Mouse (Mus musculus): ENCODE measurements around the gene Cit. TPM values are rescaled to one million over a fixed set of nuclear protein-coding genes. Genes with fewer than 3 reads are reported as not detected.
"Not testable (repeated sequence)": the region's sequence is repeated elsewhere in the genome, so short reads cannot be mapped to it uniquely, and the experiment has no call there.

Gene Cit
- 51.8 and 59.3 TPM in 2 replicates for total RNA-seq (2014; fragmentation: Nextera tagmentation)
- 41.8 and 44.6 TPM in 2 replicates for total RNA-seq (2017)

- ATAC-seq (replicated peaks; ENCODE audit: low FRiP score, low TSS enrichment, poor library complexity, severe bottlenecking), result peak; percentile 97
These were observed at the start of gene Cit for GRCm38 (mm10) chr5:115844766-115845634. Gene Cit (plus strand): TSS chr5:115845278.

- no peak for ATAC-seq (replicated peaks; ENCODE audit: low FRiP score, low TSS enrichment, poor library complexity, severe bottlenecking)
These were observed 45.8 kb upstream of the Cit start for GRCm38 (mm10) chr5:115799016-115799894.

- no peak for ATAC-seq (replicated peaks; ENCODE audit: low FRiP score, low TSS enrichment, poor library complexity, severe bottlenecking)
These were observed 45.2 kb upstream of the Cit start for GRCm38 (mm10) chr5:115799895-115800232.

GRCm38 (mm10) chr5:115812262-115812661 lies 32.8 kb upstream of the Cit start:
- ATAC-seq (replicated peaks; ENCODE audit: low FRiP score, low TSS enrichment, poor library complexity, severe bottlenecking), result no peak

- ATAC-seq (replicated peaks; ENCODE audit: low FRiP score, low TSS enrichment, poor library complexity, severe bottlenecking), result no peak
These were observed 28.1 kb upstream of the Cit start for GRCm38 (mm10) chr5:115817022-115817421.

GRCm38 (mm10) chr5:115817655-115818054 lies 27.4 kb upstream of the Cit start:
- not testable (repeated sequence) for ATAC-seq (replicated peaks; ENCODE audit: low FRiP score, low TSS enrichment, poor library complexity, severe bottlenecking)

- no peak for ATAC-seq (replicated peaks; ENCODE audit: low FRiP score, low TSS enrichment, poor library complexity, severe bottlenecking)
These were observed 25.1 kb upstream of the Cit start for GRCm38 (mm10) chr5:115819966-115820365.

GRCm38 (mm10) chr5:115821200-115821599 lies 23.9 kb upstream of the Cit start:
- ATAC-seq (replicated peaks; ENCODE audit: low FRiP score, low TSS enrichment, poor library complexity, severe bottlenecking), result no peak

GRCm38 (mm10) chr5:115821910-115822309 lies 23.2 kb upstream of the Cit start:
- ATAC-seq (replicated peaks; ENCODE audit: low FRiP score, low TSS enrichment, poor library complexity, severe bottlenecking), result no peak

- no peak for ATAC-seq (replicated peaks; ENCODE audit: low FRiP score, low TSS enrichment, poor library complexity, severe bottlenecking)
These were observed 12.3 kb upstream of the Cit start for GRCm38 (mm10) chr5:115832754-115833153.

- not testable (repeated sequence) for ATAC-seq (replicated peaks; ENCODE audit: low FRiP score, low TSS enrichment, poor library complexity, severe bottlenecking)
These were observed 11.3 kb upstream of the Cit start for GRCm38 (mm10) chr5:115833806-115834205.

GRCm38 (mm10) chr5:115835291-115835690 lies 9.8 kb upstream of the Cit start:
- peak; percentile 55; the same call in 1 of the 2 replicates for ATAC-seq (replicated peaks; ENCODE audit: low FRiP score, low TSS enrichment, poor library complexity, severe bottlenecking)

- ATAC-seq (replicated peaks; ENCODE audit: low FRiP score, low TSS enrichment, poor library complexity, severe bottlenecking), result no peak
These were observed 7.0 kb upstream of the Cit start for GRCm38 (mm10) chr5:115838059-115838458.

GRCm38 (mm10) chr5:115840453-115840852 lies 4.6 kb upstream of the Cit start:
- no peak for ATAC-seq (replicated peaks; ENCODE audit: low FRiP score, low TSS enrichment, poor library complexity, severe bottlenecking)

GRCm38 (mm10) chr5:115840946-115841775 lies 3.9 kb upstream of the Cit start:
- no peak for ATAC-seq (replicated peaks; ENCODE audit: low FRiP score, low TSS enrichment, poor library complexity, severe bottlenecking)

- no peak for ATAC-seq (replicated peaks; ENCODE audit: low FRiP score, low TSS enrichment, poor library complexity, severe bottlenecking)
These were observed 711 bp upstream of the Cit start for GRCm38 (mm10) chr5:115844368-115844765.

GRCm38 (mm10) chr5:115845635-115846174 lies 627 bp downstream of the Cit start:
- ATAC-seq (replicated peaks; ENCODE audit: low FRiP score, low TSS enrichment, poor library complexity, severe bottlenecking), result no peak

GRCm38 (mm10) chr5:115847166-115847565 lies 2.1 kb downstream of the Cit start:
- no peak for ATAC-seq (replicated peaks; ENCODE audit: low FRiP score, low TSS enrichment, poor library complexity, severe bottlenecking)

GRCm38 (mm10) chr5:115848463-115848862 lies 3.4 kb downstream of the Cit start:
- ATAC-seq (replicated peaks; ENCODE audit: low FRiP score, low TSS enrichment, poor library complexity, severe bottlenecking), result no peak

All from megakaryocyte-erythroid progenitor cell, adult 5-6 weeks (primary cell).